ENCODE assay signal across 7 mouse cellular contexts in genomic region chr6:125145001-125145400, GRCm38 (mm10). TPM values are rescaled to one million over a fixed set of nuclear protein-coding genes. Genes with fewer than 3 reads are reported as not detected.
DNase-seq lines count a peak whose midpoint lies in the region; ATAC-seq lines count a peak whose summit lies in the region.

Gene Iffo1, plus strand, starts transcription at chr6:125145241.

- peak within 1 kb of the TSS; percentile 67 for H3K4me3 ChIP-seq in intestine, embryonic 16.5 days (ENCODE audit: low read length)
- peak within 1 kb of the TSS; percentile 84 for H3K4me3 ChIP-seq in midbrain, embryonic 10.5 days

- peak within 1 kb of the TSS; percentile 79 for H3K9ac ChIP-seq in intestine, embryonic 16.5 days (ENCODE audit: low read depth, low read length)

- ATAC-seq in intestine, embryonic 16.5 days, result peak; percentile 93

- 2% methylated on average over 16 of the region's 16 CpGs for WGBS in intestine, embryonic 16.5 days
- under 1% methylated on average over 16 of the region's 16 CpGs for WGBS in midbrain, embryonic 10.5 days

- H3K36me3 ChIP-seq in intestine, embryonic 16.5 days (ENCODE audit: control insufficient read depth, insufficient read depth, low read length), result peaks cover 22% of the 10 kb centered on the region; the same call in 1 of the 2 replicates
- peaks cover 67% of the 10 kb centered on the region for H3K36me3 ChIP-seq in midbrain, embryonic 10.5 days

- peaks cover 42% of the 10 kb centered on the region for H3K4me1 ChIP-seq in intestine, embryonic 16.5 days (ENCODE audit: control insufficient read depth, insufficient read depth, low read length)
- H3K4me1 ChIP-seq in midbrain, embryonic 10.5 days, result peaks cover 59% of the 10 kb centered on the region

- no peaks in the 10 kb centered on the region for H3K9me3 ChIP-seq in intestine, embryonic 16.5 days (ENCODE audit: control insufficient read depth, low read length)
- no peaks in the 10 kb centered on the region for H3K9me3 ChIP-seq in midbrain, embryonic 10.5 days (replicated peaks)

- peak within 1 kb of the TSS; percentile 84 for H3K27ac ChIP-seq in intestine, embryonic 16.5 days (ENCODE audit: low read length)
- H3K27ac ChIP-seq in midbrain, embryonic 10.5 days (replicated peaks), result peak within 1 kb of the TSS; percentile 95

- peak; percentile 95 for DNase-seq in adrenal gland, postnatal 14 days
- peak; percentile 96 for DNase-seq in embryo, embryonic 9.5 days (ENCODE audit: extremely low spot score)
- peak; percentile 71 to 87 for DNase-seq in gastrocnemius, postnatal 4 days (ENCODE audit: low spot score in 2 of 2)
- peak; percentile 91 for DNase-seq in left cerebral cortex, postnatal 36 days (ENCODE audit: low spot score in 2 of 2)
- DNase-seq in midbrain, embryonic 10.5 days (ENCODE audit: low spot score), result peak; percentile 95
- peak; percentile 86 for DNase-seq in right cerebral cortex, postnatal 4 days

- peak within 1 kb of the TSS; percentile 75 for H3K4me2 ChIP-seq in intestine, embryonic 16.5 days (ENCODE audit: low read depth, low read length)

- no peaks in the 10 kb centered on the region for H3K27me3 ChIP-seq in intestine, embryonic 16.5 days (replicated peaks; ENCODE audit: control insufficient read depth, insufficient read depth, low read length)
- no peaks in the 10 kb centered on the region for H3K27me3 ChIP-seq in midbrain, embryonic 10.5 days (ENCODE audit: low read depth, poor library complexity, severe bottlenecking)

- intact Hi-C loops in left cerebral cortex, postnatal 36 days (cut with DNase I), result loop anchor here (1.0 to 5.0 kb wide), 2 partner anchors 20 to 127 kb away; no protein-coding TSS in a partner anchor

RNA-seq across cellular contexts. Expression of gene Iffo1, which starts in this region (rescaled TPM):
- 18.6 and 25.0 TPM in 2 replicates for total RNA-seq in adrenal gland, postnatal 14 days (2021)
- 100 to 1,000 TPM in 1 of 2 experiments, 10 to 100 TPM in 1; 90.6 to 108 TPM for total RNA-seq in gastrocnemius, postnatal 4 days (2021)
- 4.5 and 5.3 TPM in 2 replicates for polyA plus RNA-seq in intestine, embryonic 16.5 days (2015; fragmentation: Nextera tagmentation; extraction: Ambion mirVana)
- 10 to 100 TPM; 63.0 to 67.2 TPM for total RNA-seq in left cerebral cortex, postnatal 36 days (2021)
- 12.7 and 15.1 TPM in 2 replicates for polyA plus RNA-seq in midbrain, embryonic 10.5 days (2016; fragmentation: Nextera tagmentation; extraction: Ambion mirVana)

Comparison
In these comparisons a context has a peak if more than half of its experiments do, and no peak if none do; other contexts are left out.
1. Peak in every context shown above with its lines: DNase-seq, ATAC-seq, H3K4me3 ChIP-seq and H3K27ac ChIP-seq.